Mouse (Mus musculus): ENCODE data around the gene Phldb2.

DNA sequence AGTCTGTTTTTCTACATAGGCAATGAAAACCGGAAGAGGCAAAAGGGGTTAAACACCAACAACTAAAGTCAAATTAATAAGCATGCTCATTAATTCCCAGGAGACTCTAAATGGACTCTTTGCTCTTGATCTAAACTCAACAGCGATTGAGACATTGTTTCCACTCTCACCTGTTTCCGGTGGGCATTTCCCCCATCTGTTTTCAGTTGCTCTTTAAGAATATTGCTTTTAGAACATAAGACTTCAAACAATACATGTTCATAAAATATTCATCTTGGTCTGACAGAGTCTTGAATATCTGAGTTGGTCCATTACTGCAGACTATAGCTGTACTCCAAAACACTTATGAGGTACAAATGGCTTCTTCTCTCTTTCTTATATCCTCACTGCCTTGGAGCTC, 47.6 kb upstream of the Phldb2 start:
- TF ChIP-seq SMC3 (IDR thresholded peaks at IDR 0.05; ENCODE audit: low read depth, low read length) (no peak), POLR2A (IDR thresholded peaks at IDR 0.05; ENCODE audit: low read depth, low read length) (no peak), POLR2AphosphoS2 (IDR thresholded peaks at IDR 0.05; ENCODE audit: low read depth, low read length) (no peak), BHLHE40 (IDR thresholded peaks at IDR 0.05; ENCODE audit: low read depth, low read length) (no peak), GABPA (IDR thresholded peaks at IDR 0.05; ENCODE audit: insufficient replicate concordance, low read depth, low read length) (no peak), CTCF (conservative IDR thresholded peaks at IDR 0.05 in 1 of 2, IDR thresholded peaks at IDR 0.05 in 1 of 2; ENCODE audit: low read depth in 2 of 2, low read length in 2 of 2) (no peak), TCF12 (IDR thresholded peaks at IDR 0.05; ENCODE audit: low read depth, low read length) (no peak), ZNF384 (IDR thresholded peaks at IDR 0.05; ENCODE audit: low read depth, low read length) (no peak), CHD2 (IDR thresholded peaks at IDR 0.05; ENCODE audit: low read length) (no peak), MYC (IDR thresholded peaks at IDR 0.05; ENCODE audit: low read depth, low read length) (no peak), EP300 (IDR thresholded peaks at IDR 0.05; ENCODE audit: low read length) (0 out of 2 replicates have a peak, but pooled peaks have one; percentile 41)
